ENCODE assay signal across 9 mouse cellular contexts in the genomic region with DNA sequence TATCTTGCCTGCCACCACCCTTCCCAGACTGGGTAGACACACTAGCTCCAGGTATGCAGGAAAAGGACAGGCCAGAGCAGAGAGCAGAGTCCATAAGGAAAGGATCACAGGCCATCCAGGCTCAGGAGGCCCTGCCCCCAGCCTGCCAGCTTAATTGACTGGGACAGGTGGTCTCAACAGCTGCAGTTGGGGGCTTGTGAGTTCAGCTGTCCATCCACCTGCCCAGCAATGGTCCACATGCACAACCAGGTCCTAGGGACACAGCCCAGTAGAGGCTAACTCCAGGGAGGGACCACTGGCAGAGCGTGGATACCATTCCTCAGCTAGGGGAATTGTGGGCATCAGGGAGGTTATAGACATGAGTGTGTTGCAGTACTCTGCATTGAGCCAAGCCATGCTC. TPM values are rescaled to one million over a fixed set of nuclear protein-coding genes. Genes with fewer than 3 reads are reported as not detected.
DNase-seq lines count a peak whose midpoint lies in the region; ATAC-seq and TF ChIP-seq lines count a peak whose summit lies in the region.
"Had no signal": no experiment of that assay in that cellular context is flagged by ENCODE, and none has a peak within 500 bp of the region (broad histone marks: within the 10 kb centered on the region; RNA-seq: fewer than 3 reads in every experiment).

No protein-coding gene starts in this region.

- H3K27ac ChIP-seq in hindbrain, embryonic 10.5 days = peak overlapping the region; percentile 76; the same call in 1 of the 2 replicates
- H3K27ac ChIP-seq in hindbrain, embryonic 14.5 days = no peak overlapping the region
- H3K27ac ChIP-seq in midbrain, embryonic 13.5 days = no peak overlapping the region
- H3K27ac ChIP-seq in midbrain, embryonic 14.5 days (replicated peaks; ENCODE audit: low read depth, low read length) = no peak overlapping the region
- H3K27ac ChIP-seq in hindbrain, embryonic 13.5 days = peak overlapping the region; percentile 58; the same call in 1 of the 2 replicates
- peak overlapping the region; percentile 78 for H3K27ac ChIP-seq in stomach, postnatal 0 days (replicated peaks)

- DNase-seq in hindbrain, embryonic 10.5 days (ENCODE audit: low spot score) = no peak
- no peak for DNase-seq in hindbrain, embryonic 14.5 days (ENCODE audit: low spot score)
- DNase-seq in midbrain, embryonic 14.5 days = no peak
- DNase-seq in stomach, postnatal 0 days (ENCODE audit: low spot score) = no peak
- DNase-seq in left cerebral cortex, postnatal 36 days (ENCODE audit: low spot score in 2 of 2) = no peak
- DNase-seq: lung, postnatal 4 days had no signal

- peaks cover 43% of the 10 kb centered on the region for H3K4me1 ChIP-seq in hindbrain, embryonic 10.5 days (replicated peaks)
- peaks cover 39% of the 10 kb centered on the region for H3K4me1 ChIP-seq in hindbrain, embryonic 14.5 days (replicated peaks; ENCODE audit: control insufficient read depth, insufficient read depth, low read length)
- H3K4me1 ChIP-seq in midbrain, embryonic 13.5 days (replicated peaks) = peaks cover 49% of the 10 kb centered on the region
- H3K4me1 ChIP-seq in midbrain, embryonic 14.5 days (ENCODE audit: control insufficient read depth, insufficient read depth, low read length) = peaks cover 7% of the 10 kb centered on the region
- H3K4me1 ChIP-seq in hindbrain, embryonic 13.5 days (replicated peaks) = peaks cover 54% of the 10 kb centered on the region
- peaks cover 7% of the 10 kb centered on the region for H3K4me1 ChIP-seq in stomach, postnatal 0 days (replicated peaks; ENCODE audit: control insufficient read depth, insufficient read depth)

- no peaks in the 10 kb centered on the region for H3K9me3 ChIP-seq in hindbrain, embryonic 10.5 days
- H3K9me3 ChIP-seq in hindbrain, embryonic 14.5 days (ENCODE audit: control insufficient read depth, low read length) = no peaks in the 10 kb centered on the region
- H3K9me3 ChIP-seq in midbrain, embryonic 13.5 days = no peaks in the 10 kb centered on the region
- H3K9me3 ChIP-seq in midbrain, embryonic 14.5 days (ENCODE audit: control insufficient read depth, low read length) = no peaks in the 10 kb centered on the region
- H3K9me3 ChIP-seq in hindbrain, embryonic 13.5 days = no peaks in the 10 kb centered on the region
- H3K9me3 ChIP-seq in stomach, postnatal 0 days (ENCODE audit: control insufficient read depth, low read length) = no peaks in the 10 kb centered on the region
- H3K9me3 ChIP-seq: G1E had no signal

- no peak overlapping the region for H3K9ac ChIP-seq in hindbrain, embryonic 14.5 days
- 0 out of 2 replicates have a peak overlapping the region, but pooled peaks have one; percentile 32 for H3K9ac ChIP-seq in midbrain, embryonic 13.5 days (replicated peaks)
- no peak overlapping the region for H3K9ac ChIP-seq in midbrain, embryonic 14.5 days (replicated peaks; ENCODE audit: low read length)
- H3K9ac ChIP-seq in hindbrain, embryonic 13.5 days = peak overlapping the region; percentile 26; the same call in 1 of the 2 replicates
- H3K9ac ChIP-seq in stomach, postnatal 0 days (ENCODE audit: low read length) = no peak overlapping the region

- no peaks in the 10 kb centered on the region for H3K27me3 ChIP-seq in hindbrain, embryonic 10.5 days (ENCODE audit: insufficient read depth, poor library complexity, severe bottlenecking)
- no peaks in the 10 kb centered on the region for H3K27me3 ChIP-seq in hindbrain, embryonic 14.5 days (ENCODE audit: control insufficient read depth, insufficient read depth, low read length)
- no peaks in the 10 kb centered on the region for H3K27me3 ChIP-seq in midbrain, embryonic 13.5 days
- H3K27me3 ChIP-seq in midbrain, embryonic 14.5 days (ENCODE audit: control insufficient read depth, insufficient read depth, low read length) = no peaks in the 10 kb centered on the region
- no peaks in the 10 kb centered on the region for H3K27me3 ChIP-seq in hindbrain, embryonic 13.5 days
- H3K27me3 ChIP-seq in stomach, postnatal 0 days (ENCODE audit: control insufficient read depth, insufficient read depth, low read length) = no peaks in the 10 kb centered on the region

- intact Hi-C loops in left cerebral cortex, postnatal 36 days (cut with DNase I) = no loop called here

- no peak overlapping the region for H3K4me2 ChIP-seq in hindbrain, embryonic 14.5 days (replicated peaks)
- H3K4me2 ChIP-seq in midbrain, embryonic 13.5 days (replicated peaks) = no peak overlapping the region
- no peak overlapping the region for H3K4me2 ChIP-seq in midbrain, embryonic 14.5 days (ENCODE audit: low read length)
- no peak overlapping the region for H3K4me2 ChIP-seq in hindbrain, embryonic 13.5 days
- no peak overlapping the region for H3K4me2 ChIP-seq in stomach, postnatal 0 days (replicated peaks; ENCODE audit: low read depth)

- no peak for TF ChIP-seq CTCF in stomach, postnatal 0 days (IDR thresholded peaks at IDR 0.05; ENCODE audit: low read depth)

- ATAC-seq in hindbrain, embryonic 14.5 days (ENCODE audit: low FRiP score) = no peak
- no peak for ATAC-seq in midbrain, embryonic 13.5 days
- ATAC-seq in midbrain, embryonic 14.5 days (ENCODE audit: low FRiP score, low TSS enrichment) = no peak
- ATAC-seq in hindbrain, embryonic 13.5 days (ENCODE audit: low FRiP score) = no peak
- no peak for ATAC-seq in stomach, postnatal 0 days (ENCODE audit: low FRiP score, low TSS enrichment)

- H3K4me3 ChIP-seq in hindbrain, embryonic 10.5 days = no peak overlapping the region
- H3K4me3 ChIP-seq in hindbrain, embryonic 14.5 days (replicated peaks; ENCODE audit: low read length) = no peak overlapping the region
- H3K4me3 ChIP-seq in midbrain, embryonic 13.5 days (replicated peaks) = no peak overlapping the region
- no peak overlapping the region for H3K4me3 ChIP-seq in midbrain, embryonic 14.5 days (replicated peaks; ENCODE audit: low read depth, low read length)
- H3K4me3 ChIP-seq in hindbrain, embryonic 13.5 days = no peak overlapping the region
- H3K4me3 ChIP-seq in stomach, postnatal 0 days (ENCODE audit: low read depth, low read length) = no peak overlapping the region

- peaks cover 99% of the 10 kb centered on the region for H3K36me3 ChIP-seq in hindbrain, embryonic 10.5 days
- peaks cover 84% of the 10 kb centered on the region for H3K36me3 ChIP-seq in hindbrain, embryonic 14.5 days (replicated peaks; ENCODE audit: control insufficient read depth, insufficient read depth)
- peaks cover 89% of the 10 kb centered on the region for H3K36me3 ChIP-seq in midbrain, embryonic 13.5 days
- peaks cover 83% of the 10 kb centered on the region for H3K36me3 ChIP-seq in midbrain, embryonic 14.5 days (ENCODE audit: control insufficient read depth, insufficient read depth, low read length)
- H3K36me3 ChIP-seq in hindbrain, embryonic 13.5 days = peaks cover 81% of the 10 kb centered on the region
- peaks cover 11% of the 10 kb centered on the region for H3K36me3 ChIP-seq in stomach, postnatal 0 days (ENCODE audit: control insufficient read depth, insufficient read depth, low read length)

- 95% methylated on average over 1 of the region's 1 CpGs for WGBS in hindbrain, embryonic 10.5 days
- WGBS in hindbrain, embryonic 14.5 days = 100% methylated on average over 1 of the region's 1 CpGs
- WGBS in midbrain, embryonic 13.5 days = 100% methylated on average over 1 of the region's 1 CpGs
- WGBS in midbrain, embryonic 14.5 days = 91% methylated on average over 1 of the region's 1 CpGs
- 91% methylated on average over 1 of the region's 1 CpGs for WGBS in hindbrain, embryonic 13.5 days
- WGBS in stomach, postnatal 0 days = 95% methylated on average over 1 of the region's 1 CpGs

- TF ChIP-seq EP300 in stomach, postnatal 0 days (optimal IDR thresholded peaks at IDR 0.05) = no peak

RNA-seq across cellular contexts. Expression of a gene that starts 16.6 kb away (rescaled TPM):
- polyA plus RNA-seq in hindbrain, embryonic 10.5 days (2016; fragmentation: Nextera tagmentation; extraction: Ambion mirVana) = 29.1 and 35.5 TPM in 2 replicates
- polyA plus RNA-seq in hindbrain, embryonic 14.5 days (2014; fragmentation: Nextera tagmentation; extraction: Ambion mirVana) = 47.3 and 53.3 TPM in 2 replicates
- polyA plus RNA-seq in midbrain, embryonic 13.5 days (2015; fragmentation: Nextera tagmentation; extraction: Ambion mirVana) = 53.1 and 69.4 TPM in 2 replicates
- polyA plus RNA-seq in midbrain, embryonic 14.5 days (2014; fragmentation: Nextera tagmentation; extraction: Ambion mirVana) = 62.6 and 76.4 TPM in 2 replicates
- polyA plus RNA-seq in hindbrain, embryonic 13.5 days (2015; fragmentation: Nextera tagmentation; extraction: Ambion mirVana) = 44.9 and 45.3 TPM in 2 replicates
- 10.3 and 11.5 TPM in 2 replicates for polyA plus RNA-seq in stomach, postnatal 0 days (2015; fragmentation: Nextera tagmentation; extraction: Ambion mirVana)
- total RNA-seq in left cerebral cortex, postnatal 36 days (2021) = 10 to 100 TPM; 56.2 to 70.4 TPM

Comparison
In these comparisons a context has a peak if more than half of its experiments do, and no peak if none do; other contexts are left out.
1. H3K27ac ChIP-seq: peak in hindbrain, embryonic 10.5 days (single experiment), hindbrain, embryonic 13.5 days (single experiment) and stomach, postnatal 0 days (single experiment); none in hindbrain, embryonic 14.5 days (single experiment), midbrain, embryonic 13.5 days (single experiment) and midbrain, embryonic 14.5 days (single experiment).
2. H3K9ac ChIP-seq: peak in midbrain, embryonic 13.5 days (single experiment) and hindbrain, embryonic 13.5 days (single experiment); none in hindbrain, embryonic 14.5 days (single experiment), midbrain, embryonic 14.5 days (single experiment) and stomach, postnatal 0 days (single experiment).